In the genomic region with DNA sequence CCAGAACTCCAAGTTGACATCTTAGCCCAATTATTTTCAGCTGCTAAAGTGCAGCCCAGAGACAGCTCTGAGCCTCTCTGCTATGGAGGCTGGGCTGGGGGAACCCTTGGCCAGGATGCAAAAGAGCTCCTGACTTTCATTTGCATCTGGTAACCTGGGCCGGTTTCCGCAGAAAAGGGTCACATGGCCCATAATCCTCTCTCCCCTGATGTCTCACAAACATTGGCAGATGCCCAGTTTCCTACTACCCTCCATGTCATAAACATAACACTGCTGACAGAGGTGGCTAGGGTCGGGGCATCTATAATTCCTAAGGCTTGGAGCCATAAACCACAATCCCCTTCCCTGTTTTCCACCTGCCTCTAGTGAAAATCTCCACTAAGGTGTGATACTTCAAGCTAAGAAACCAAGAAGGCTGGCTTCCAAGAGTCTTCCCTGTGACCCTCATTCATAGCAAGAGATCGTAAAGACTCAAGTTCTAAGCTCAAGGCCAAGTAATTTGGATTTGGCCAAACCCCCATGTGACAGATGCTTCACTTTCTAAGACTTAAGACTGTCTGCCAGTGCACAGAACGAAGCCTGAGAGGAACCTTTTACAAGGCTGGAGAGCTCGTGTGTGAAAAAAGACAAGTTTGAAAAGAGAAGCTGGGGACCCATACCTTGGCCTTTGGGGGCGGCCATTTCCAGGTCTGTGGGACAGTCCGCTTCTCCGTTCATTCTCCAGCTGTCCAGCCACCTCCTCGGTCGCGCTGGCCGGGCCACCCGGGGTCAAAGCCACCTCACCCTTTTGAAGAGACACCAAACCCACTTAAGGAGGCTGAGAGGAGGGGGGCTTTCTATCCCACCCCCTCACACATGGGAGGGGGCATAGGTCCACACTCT, we compare ENCODE assay signal across 1 mouse cellular context.
A peak's percentile ranks its signal among the peaks of the same experiment; 100 is the strongest.
TF ChIP-seq lines count a peak whose summit lies in the region.

No protein-coding gene starts in this region.

TF ChIP-seq in MEL, 35 proteins besides CTCF, POLR2A, EP300 and RAD21:
- TF ChIP-seq MAFK (IDR thresholded peaks at IDR 0.05; ENCODE audit: borderline replicate concordance, low read depth, low read length): no peak
- TF ChIP-seq HCFC1 (IDR thresholded peaks at IDR 0.05; ENCODE audit: low read depth, low read length): no peak
- TF ChIP-seq MXI1 (IDR thresholded peaks at IDR 0.05; ENCODE audit: low read depth, low read length): peak; percentile 38
- TF ChIP-seq UBTF (IDR thresholded peaks at IDR 0.05; ENCODE audit: borderline replicate concordance, insufficient read depth, low read depth, low read length): no peak
- TF ChIP-seq GATA1 (IDR thresholded peaks at IDR 0.05; ENCODE audit: low read depth, low read length): no peak
- TF ChIP-seq JUND (IDR thresholded peaks at IDR 0.05; ENCODE audit: low read depth, low read length): no peak
- no peak for TF ChIP-seq CHD2 (IDR thresholded peaks at IDR 0.05; ENCODE audit: low read length)
- TF ChIP-seq NELFE (IDR thresholded peaks at IDR 0.05; ENCODE audit: low read depth, low read length): no peak
- TF ChIP-seq MYC (IDR thresholded peaks at IDR 0.05; ENCODE audit: low read depth, low read length): 0 out of 2 replicates have a peak, but pooled peaks have one; percentile 18
- no peak for TF ChIP-seq SMC3 (IDR thresholded peaks at IDR 0.05; ENCODE audit: low read depth, low read length)
- TF ChIP-seq TCF12 (IDR thresholded peaks at IDR 0.05; ENCODE audit: low read depth, low read length): 0 out of 2 replicates have a peak, but pooled peaks have one; percentile 6
- no peak for TF ChIP-seq TAL1 (IDR thresholded peaks at IDR 0.05; ENCODE audit: low read length)
- no peak for TF ChIP-seq ETS1 (IDR thresholded peaks at IDR 0.05; ENCODE audit: low read depth, low read length)
- TF ChIP-seq SIN3A (IDR thresholded peaks at IDR 0.05; ENCODE audit: low read length): no peak; the same call in 1 of the 2 replicates
- no peak for TF ChIP-seq BHLHE40 (IDR thresholded peaks at IDR 0.05; ENCODE audit: borderline replicate concordance, low read depth, low read length)
- no peak for TF ChIP-seq ZNF384 (IDR thresholded peaks at IDR 0.05; ENCODE audit: low read depth, low read length)
- TF ChIP-seq E2F4 (IDR thresholded peaks at IDR 0.05; ENCODE audit: borderline replicate concordance, low read depth, low read length): no peak
- peak; percentile 87 for TF ChIP-seq USF1 (IDR thresholded peaks at IDR 0.05; ENCODE audit: low read depth, low read length)
- no peak for TF ChIP-seq MEF2A (IDR thresholded peaks at IDR 0.05; ENCODE audit: extremely low read depth, insufficient replicate concordance, low read depth, low read length, poor library complexity, severe bottlenecking)
- TF ChIP-seq MAX (IDR thresholded peaks at IDR 0.05; ENCODE audit: low read length): peak; percentile 37; the same call in 1 of the 2 replicates
- no peak for TF ChIP-seq USF2 (IDR thresholded peaks at IDR 0.05; ENCODE audit: borderline replicate concordance in 1 of 2, insufficient read depth in 1 of 2, low read depth in 1 of 2, low read length in 2 of 2)
- TF ChIP-seq ZMIZ1 (IDR thresholded peaks at IDR 0.05; ENCODE audit: low read depth, low read length): no peak
- TF ChIP-seq GABPA (IDR thresholded peaks at IDR 0.05; ENCODE audit: low read depth, low read length): 0 out of 2 replicates have a peak, but pooled peaks have one; percentile 19
- no peak for TF ChIP-seq MAZ (IDR thresholded peaks at IDR 0.05; ENCODE audit: low read depth, low read length)
- peak; percentile 81 for TF ChIP-seq CHD1 (IDR thresholded peaks at IDR 0.05; ENCODE audit: low read depth, low read length)
- no peak for TF ChIP-seq NRF1 (IDR thresholded peaks at IDR 0.05; ENCODE audit: insufficient read depth, low read depth, low read length, poor library complexity, severe bottlenecking)
- no peak for TF ChIP-seq TBP (IDR thresholded peaks at IDR 0.05; ENCODE audit: low read depth, low read length)
- TF ChIP-seq ZC3H11A (IDR thresholded peaks at IDR 0.05; ENCODE audit: low read depth, low read length): no peak
- 0 out of 2 replicates have a peak, but pooled peaks have one; percentile 64 for TF ChIP-seq POLR2AphosphoS2 (IDR thresholded peaks at IDR 0.05; ENCODE audit: low read length)
- TF ChIP-seq ZKSCAN1 (IDR thresholded peaks at IDR 0.05; ENCODE audit: low read depth, low read length): no peak
- no peak for TF ChIP-seq RCOR1 (IDR thresholded peaks at IDR 0.05; ENCODE audit: low read depth, low read length)
- TF ChIP-seq MYB (IDR thresholded peaks at IDR 0.05; ENCODE audit: low read depth, low read length): no peak
- no peak for TF ChIP-seq ELF1 (IDR thresholded peaks at IDR 0.05; ENCODE audit: low read depth, low read length)
- TF ChIP-seq KAT2A (conservative IDR thresholded peaks at IDR 0.05; ENCODE audit: low read depth, low read length): no peak
